Mouse (Mus musculus) forebrain, postnatal 0 days (tissue): Measurements from ENCODE around the gene Krt23. TPM values are rescaled to one million over a fixed set of nuclear protein-coding genes. Genes with fewer than 3 reads are reported as not detected.

Experiments used
- ATAC-seq: fragments of 200-750 bp; cut with Nextera tagmentation; 2 replicates; pipeline ENCODE4 v1.8.0; 2017; ENCODE audit warnings: mild to moderate bottlenecking, moderate library complexity
- DNase-seq: peaks from one replicate; pipeline ENCODE4 v3.0.0-alpha.2; 2015
- H3K27ac ChIP-seq: fragments of 300-500 bp; sonication (generic); 2 replicates; pipeline ENCODE4 v1.5.1; 2014; ENCODE audit warnings: low read depth, mild to moderate bottlenecking, antibody characterized with exemption, low read length, moderate library complexity, mixed read lengths
- H3K27me3 ChIP-seq: fragments of 300-500 bp; sonication (generic); 2 replicates; pipeline ENCODE4 v1.6.1; 2014; ENCODE audit warnings: mild to moderate bottlenecking, low read length, mixed read lengths; ENCODE audit not compliant: insufficient read depth
- H3K36me3 ChIP-seq: fragments of 300-500 bp; sonication (generic); 2 replicates; pipeline ENCODE4 v1.6.1; 2014; ENCODE audit warnings: mild to moderate bottlenecking, moderate library complexity; ENCODE audit not compliant: insufficient read depth
- H3K4me1 ChIP-seq: fragments of 300-500 bp; sonication (generic); 2 replicates; pipeline ENCODE4 v1.6.1; 2014; ENCODE audit warnings: antibody characterized with exemption; ENCODE audit not compliant: insufficient read depth
- H3K4me2 ChIP-seq: fragments of 300-500 bp; sonication (generic); 2 replicates; pipeline ENCODE4 v1.6.1; 2014; ENCODE audit warnings: low read depth, mild to moderate bottlenecking, moderate library complexity
- H3K4me3 ChIP-seq: fragments of 300-500 bp; sonication (generic); 2 replicates; pipeline ENCODE4 v1.5.1; 2014; ENCODE audit warnings: low read depth, low read length, mixed read lengths
- H3K9ac ChIP-seq: fragments of 300-500 bp; sonication (generic); 2 replicates; pipeline ENCODE4 v1.6.1; 2014; ENCODE audit warnings: mild to moderate bottlenecking
- H3K9me3 ChIP-seq: fragments of 300-500 bp; sonication (generic); 2 replicates; pipeline ENCODE4 v1.6.1; 2016; ENCODE audit warnings: low read length
- CTCF ChIP-seq: sonication (generic); IDR thresholded peaks from 2 replicates; pipeline ENCODE4 v1.5.1; 2016; ENCODE audit warnings: antibody characterized with exemption, control low read depth, low read depth
- WGBS: fragments of 180-500 bp; shearing (Covaris S2); extraction: QIAGEN DNeasy Blood & Tissue Kit; methylation state at CpG from one replicate; pipeline ENCODE4 v1.1.7; 2014; 5-methylcytosine and 5-hydroxymethylcytosine counted together
- polyA plus RNA-seq: library from polyadenylated mRNA; unstranded; fragments of >200 nt; fragmentation: Nextera tagmentation; extraction: Ambion mirVana; gene quantifications from 2 replicates; pipeline ENCODE4 v1.2.1, GENCODE M21; 2015
- total RNA-seq: library from RNA; depleted of rRNA; stranded (reverse); fragments of >200 nt; gene quantifications from 2 replicates; pipeline ENCODE4 v1.2.3, GENCODE M21; 2014; rRNA removed

Krt23 gene
- total and polyA plus RNA-seq, 2 experiments from 2014 or later: 0.53 TPM; not detected in 1

GRCm38 (mm10) chr11:99430670-99431069 is 62.3 kb downstream of the Krt23 start:
- ATAC-seq (peak; percentile 61), DNase-seq (peak; percentile 70)
- WGBS: 32% methylated on average over 12 of the region's 12 CpGs
- Histone ChIP-seq H3K27me3 (no peaks in the 10 kb centered on the region), H3K4me2 (no peak overlapping the region), H3K4me3 (no peak overlapping the region), H3K9me3 (no peaks in the 10 kb centered on the region), H3K27ac (no peak overlapping the region), H3K9ac (no peak overlapping the region), H3K4me1 (no peaks in the 10 kb centered on the region), H3K36me3 (no peaks in the 10 kb centered on the region)
- TF ChIP-seq CTCF: peak; percentile 33; the same call in 1 of the 2 replicates

Other genes with a start within 250 kb of the Krt23 start
Only the 30 nearest of the 31 such genes appear.
- gene Krt24, start 207.9 kb downstream of the Krt23 start, total RNA-seq: 0.15 TPM in 1 of 2 replicates, not detected in the other
- gene Krt24, start 207.9 kb downstream of the Krt23 start, polyA plus RNA-seq: 0.08 TPM in 2 replicates
- gene Krt25, start 170.2 kb downstream of the Krt23 start, total RNA-seq: not detected in 2 replicates
- gene Krt25, start 170.2 kb downstream of the Krt23 start, polyA plus RNA-seq: 0.11 and 0.24 TPM in 2 replicates
- 0.14 TPM in 1 of 2 replicates, not detected in the other for gene Krt26, start 155.2 kb downstream of the Krt23 start, total RNA-seq
- gene Krt26, start 155.2 kb downstream of the Krt23 start, polyA plus RNA-seq: 0.12 and 0.15 TPM in 2 replicates
- gene Krt27, start 142.0 kb downstream of the Krt23 start, total RNA-seq: 0.23 TPM in 1 of 2 replicates, not detected in the other
- 0.10 TPM in 1 of 2 replicates, not detected in the other for gene Krt27, start 142.0 kb downstream of the Krt23 start, polyA plus RNA-seq
- 0.15 and 0.19 TPM in 2 replicates for gene Krt28, start 118.2 kb downstream of the Krt23 start, total RNA-seq
- 0.24 and 0.48 TPM in 2 replicates for gene Krt28, start 118.2 kb downstream of the Krt23 start, polyA plus RNA-seq
- gene Krt10, start 103.8 kb downstream of the Krt23 start, total RNA-seq: 4.0 and 7.1 TPM in 2 replicates
- 36.3 and 43.3 TPM in 2 replicates for gene Krt10, start 103.8 kb downstream of the Krt23 start, polyA plus RNA-seq
- 0.14 and 1.6 TPM in 2 replicates for gene Krt12, start 70.9 kb downstream of the Krt23 start, total RNA-seq
- 1.3 and 2.0 TPM in 2 replicates for gene Krt12, start 70.9 kb downstream of the Krt23 start, polyA plus RNA-seq
- not detected in 2 replicates for gene Krt20, start 55.0 kb downstream of the Krt23 start, total RNA-seq
- 0.09 and 0.10 TPM in 2 replicates for gene Krt20, start 55.0 kb downstream of the Krt23 start, polyA plus RNA-seq
- gene Krt39, start 28.2 kb upstream of the Krt23 start, total RNA-seq: not detected in 2 replicates
- not detected in 2 replicates for gene Krt39, start 28.2 kb upstream of the Krt23 start, polyA plus RNA-seq
- not detected in 2 replicates for gene Krt40, start 50.0 kb upstream of the Krt23 start, total RNA-seq
- not detected in 2 replicates for gene Krt40, start 50.0 kb upstream of the Krt23 start, polyA plus RNA-seq
- gene Krtap3-3, start 57.7 kb upstream of the Krt23 start, total RNA-seq: not detected in 2 replicates
- gene Krtap3-3, start 57.7 kb upstream of the Krt23 start, polyA plus RNA-seq: not detected in 2 replicates
- gene Krtap3-2, start 63.7 kb upstream of the Krt23 start, total RNA-seq: not detected in 2 replicates
- not detected in 2 replicates for gene Krtap3-2, start 63.7 kb upstream of the Krt23 start, polyA plus RNA-seq
- not detected in 2 replicates for gene Gm11939, start 66.3 kb upstream of the Krt23 start, total RNA-seq
- gene Gm11939, start 66.3 kb upstream of the Krt23 start, polyA plus RNA-seq: not detected in 2 replicates
- gene Krtap3-1, start 73.5 kb upstream of the Krt23 start, total RNA-seq: not detected in 2 replicates
- gene Krtap3-1, start 73.5 kb upstream of the Krt23 start, polyA plus RNA-seq: not detected in 2 replicates
- not detected in 2 replicates for gene Krtap1-5, start 87.9 kb upstream of the Krt23 start, total RNA-seq
- gene Krtap1-5, start 87.9 kb upstream of the Krt23 start, polyA plus RNA-seq: not detected in 2 replicates
- gene Krtap1-4, start 90.5 kb upstream of the Krt23 start, total RNA-seq: not detected in 2 replicates
- not detected in 2 replicates for gene Krtap1-4, start 90.5 kb upstream of the Krt23 start, polyA plus RNA-seq
- gene Krtap1-3, start 98.2 kb upstream of the Krt23 start, total RNA-seq: not detected in 2 replicates
- gene Krtap1-3, start 98.2 kb upstream of the Krt23 start, polyA plus RNA-seq: not detected in 2 replicates
- not detected in 2 replicates for gene Krtap9-3, start 105.0 kb upstream of the Krt23 start, total RNA-seq
- gene Krtap9-3, start 105.0 kb upstream of the Krt23 start, polyA plus RNA-seq: not detected in 2 replicates
- not detected in 2 replicates for gene Gm11938, start 110.2 kb upstream of the Krt23 start, total RNA-seq
- gene Gm11938, start 110.2 kb upstream of the Krt23 start, polyA plus RNA-seq: not detected in 2 replicates
- gene Gm11937, start 117.1 kb upstream of the Krt23 start, total RNA-seq: not detected in 2 replicates
- gene Gm11937, start 117.1 kb upstream of the Krt23 start, polyA plus RNA-seq: not detected in 2 replicates
- gene Krtap2-4, start 121.7 kb upstream of the Krt23 start, total RNA-seq: not detected in 2 replicates
- gene Krtap2-4, start 121.7 kb upstream of the Krt23 start, polyA plus RNA-seq: not detected in 2 replicates
- gene Gm11562, start 127.3 kb upstream of the Krt23 start, total RNA-seq: not detected in 2 replicates
- gene Gm11562, start 127.3 kb upstream of the Krt23 start, polyA plus RNA-seq: not detected in 2 replicates
- not detected in 2 replicates for gene Krtap4-1, start 135.1 kb upstream of the Krt23 start, total RNA-seq
- gene Krtap4-1, start 135.1 kb upstream of the Krt23 start, polyA plus RNA-seq: not detected in 2 replicates
- not detected in 2 replicates for gene Krtap4-2, start 141.9 kb upstream of the Krt23 start, total RNA-seq
- gene Krtap4-2, start 141.9 kb upstream of the Krt23 start, polyA plus RNA-seq: not detected in 2 replicates
- gene Krtap4-7, start 151.0 kb upstream of the Krt23 start, total RNA-seq: not detected in 2 replicates
- gene Krtap4-7, start 151.0 kb upstream of the Krt23 start, polyA plus RNA-seq: not detected in 2 replicates
- gene Gm11555, start 157.1 kb upstream of the Krt23 start, total RNA-seq: not detected in 2 replicates
- not detected in 2 replicates for gene Gm11555, start 157.1 kb upstream of the Krt23 start, polyA plus RNA-seq
- not detected in 2 replicates for gene Gm11563, start 165.8 kb upstream of the Krt23 start, total RNA-seq
- not detected in 2 replicates for gene Gm11563, start 165.8 kb upstream of the Krt23 start, polyA plus RNA-seq
- not detected in 2 replicates for gene Krtap4-6, start 172.8 kb upstream of the Krt23 start, total RNA-seq
- gene Krtap4-6, start 172.8 kb upstream of the Krt23 start, polyA plus RNA-seq: not detected in 2 replicates
- gene Gm14190, start 197.6 kb upstream of the Krt23 start, total RNA-seq: not detected in 2 replicates
- gene Gm14190, start 197.6 kb upstream of the Krt23 start, polyA plus RNA-seq: not detected in 2 replicates
- gene Gm14180, start 241.2 kb upstream of the Krt23 start, total RNA-seq: not detected in 2 replicates
- not detected in 2 replicates for gene Gm14180, start 241.2 kb upstream of the Krt23 start, polyA plus RNA-seq